Mouse (Mus musculus): ENCODE results near the gene Cyp27a1.

- TF ChIP-seq POLR2A (IDR thresholded peaks at IDR 0.05; ENCODE audit: extremely low read depth, insufficient read depth, low read length) (no peak), CTCF (IDR thresholded peaks at IDR 0.05; ENCODE audit: low read depth, low read length) (no peak)
Measured at GRCm38 (mm10) chr1:74740846-74741245, 27.5 kb downstream of the Cyp27a1 start.
